Mouse (Mus musculus): Measurements from ENCODE around the gene Tnrc18. TPM values are rescaled to one million over a fixed set of nuclear protein-coding genes. Genes with fewer than 3 reads are reported as not detected.
A peak's percentile ranks its signal among the peaks of the same experiment; 100 is the strongest.

Tnrc18 gene
- polyA plus RNA-seq, 1 experiment from 2014 or later: 47.4 TPM

GRCm38 (mm10) chr5:142780579-142780978, 36.9 kb downstream of the Tnrc18 start:
- no peak overlapping the region for H3K4me3 ChIP-seq (replicated peaks; ENCODE audit: low read depth, low read length)
- ATAC-seq (ENCODE audit: low FRiP score, low TSS enrichment): no peak
- 80% methylated on average over 5 of the region's 5 CpGs for WGBS
- no peak overlapping the region for H3K27ac ChIP-seq (replicated peaks; ENCODE audit: low read depth, low read length)
- H3K27me3 ChIP-seq (ENCODE audit: control insufficient read depth, insufficient read depth, low read length): no peaks in the 10 kb centered on the region
- H3K36me3 ChIP-seq (ENCODE audit: control insufficient read depth, insufficient read depth, low read length): peaks cover 53% of the 10 kb centered on the region
- no peaks in the 10 kb centered on the region for H3K9me3 ChIP-seq (ENCODE audit: control insufficient read depth, low read length)
- H3K4me1 ChIP-seq (ENCODE audit: control insufficient read depth, insufficient read depth, low read length): peaks cover 14% of the 10 kb centered on the region
- DNase-seq: no peak
- H3K9ac ChIP-seq (replicated peaks; ENCODE audit: low read length): no peak overlapping the region
- no peak overlapping the region for H3K4me2 ChIP-seq (ENCODE audit: low read length)

- Histone ChIP-seq H3K9me3 (ENCODE audit: control insufficient read depth, low read length) (no peaks in the 10 kb centered on the region), H3K4me1 (ENCODE audit: control insufficient read depth, insufficient read depth, low read length) (peaks cover 14% of the 10 kb centered on the region), H3K4me2 (ENCODE audit: low read length) (no peak overlapping the region), H3K4me3 (replicated peaks; ENCODE audit: low read depth, low read length) (no peak overlapping the region), H3K27me3 (ENCODE audit: control insufficient read depth, insufficient read depth, low read length) (no peaks in the 10 kb centered on the region), H3K9ac (replicated peaks; ENCODE audit: low read length) (no peak overlapping the region), H3K36me3 (ENCODE audit: control insufficient read depth, insufficient read depth, low read length) (peaks cover 64% of the 10 kb centered on the region), H3K27ac (replicated peaks; ENCODE audit: low read depth, low read length) (no peak overlapping the region)
- 84% methylated on average over 6 of the region's 6 CpGs for WGBS
- ATAC-seq (ENCODE audit: low FRiP score, low TSS enrichment): no peak
- DNase-seq: no peak
These were observed 38.6 kb downstream of the Tnrc18 start for GRCm38 (mm10) chr5:142778871-142779270.

GRCm38 (mm10) chr5:142778135-142778534, 39.3 kb downstream of the Tnrc18 start:
- ATAC-seq (ENCODE audit: low FRiP score, low TSS enrichment) (no peak), DNase-seq (peak; percentile 42)

GRCm38 (mm10) chr5:142776080-142776479, 41.4 kb downstream of the Tnrc18 start:
- Histone ChIP-seq H3K9me3 (ENCODE audit: control insufficient read depth, low read length) (no peaks in the 10 kb centered on the region), H3K4me3 (replicated peaks; ENCODE audit: low read depth, low read length) (no peak overlapping the region), H3K36me3 (ENCODE audit: control insufficient read depth, insufficient read depth, low read length) (peaks cover 73% of the 10 kb centered on the region), H3K4me1 (ENCODE audit: control insufficient read depth, insufficient read depth, low read length) (peaks cover 10% of the 10 kb centered on the region), H3K27ac (replicated peaks; ENCODE audit: low read depth, low read length) (no peak overlapping the region), H3K27me3 (ENCODE audit: control insufficient read depth, insufficient read depth, low read length) (no peaks in the 10 kb centered on the region), H3K9ac (replicated peaks; ENCODE audit: low read length) (no peak overlapping the region), H3K4me2 (ENCODE audit: low read length) (no peak overlapping the region)
- WGBS: 86% methylated on average over 13 of the region's 13 CpGs
- DNase-seq (no peak), ATAC-seq (ENCODE audit: low FRiP score, low TSS enrichment) (no peak)

More at GRCm38 (mm10) chr5:142778135-142778534, 39.3 kb downstream of the Tnrc18 start:
- Histone ChIP-seq H3K4me1 (ENCODE audit: control insufficient read depth, insufficient read depth, low read length) (peaks cover 14% of the 10 kb centered on the region), H3K4me3 (replicated peaks; ENCODE audit: low read depth, low read length) (no peak overlapping the region), H3K27me3 (ENCODE audit: control insufficient read depth, insufficient read depth, low read length) (no peaks in the 10 kb centered on the region), H3K27ac (replicated peaks; ENCODE audit: low read depth, low read length) (no peak overlapping the region), H3K4me2 (ENCODE audit: low read length) (no peak overlapping the region), H3K36me3 (ENCODE audit: control insufficient read depth, insufficient read depth, low read length) (peaks cover 64% of the 10 kb centered on the region), H3K9ac (replicated peaks; ENCODE audit: low read length) (no peak overlapping the region), H3K9me3 (ENCODE audit: control insufficient read depth, low read length) (no peaks in the 10 kb centered on the region)
- WGBS: 72% methylated on average over 8 of the region's 8 CpGs

- 96% methylated on average over 5 of the region's 5 CpGs for WGBS
- DNase-seq: no peak
- H3K36me3 ChIP-seq (ENCODE audit: control insufficient read depth, insufficient read depth, low read length): peaks cover 84% of the 10 kb centered on the region
- no peaks in the 10 kb centered on the region for H3K27me3 ChIP-seq (ENCODE audit: control insufficient read depth, insufficient read depth, low read length)
- H3K4me1 ChIP-seq (ENCODE audit: control insufficient read depth, insufficient read depth, low read length): peaks cover 6% of the 10 kb centered on the region; the same call in 1 of the 2 replicates
- no peak overlapping the region for H3K4me2 ChIP-seq (ENCODE audit: low read length)
- no peak for ATAC-seq (ENCODE audit: low FRiP score, low TSS enrichment)
- H3K27ac ChIP-seq (replicated peaks; ENCODE audit: low read depth, low read length): no peak overlapping the region
- no peak overlapping the region for H3K4me3 ChIP-seq (replicated peaks; ENCODE audit: low read depth, low read length)
- H3K9ac ChIP-seq (replicated peaks; ENCODE audit: low read length): no peak overlapping the region
- no peaks in the 10 kb centered on the region for H3K9me3 ChIP-seq (ENCODE audit: control insufficient read depth, low read length)
These were observed 42.7 kb downstream of the Tnrc18 start for GRCm38 (mm10) chr5:142774771-142775170.

- no peaks in the 10 kb centered on the region for H3K9me3 ChIP-seq (ENCODE audit: control insufficient read depth, low read length)
- H3K27me3 ChIP-seq (ENCODE audit: control insufficient read depth, insufficient read depth, low read length): no peaks in the 10 kb centered on the region
- no peak overlapping the region for H3K9ac ChIP-seq (replicated peaks; ENCODE audit: low read length)
- H3K4me1 ChIP-seq (ENCODE audit: control insufficient read depth, insufficient read depth, low read length): peaks cover 14% of the 10 kb centered on the region
- H3K36me3 ChIP-seq (ENCODE audit: control insufficient read depth, insufficient read depth, low read length): peaks cover 95% of the 10 kb centered on the region
- H3K27ac ChIP-seq (replicated peaks; ENCODE audit: low read depth, low read length): no peak overlapping the region
- DNase-seq (no peak), ATAC-seq (ENCODE audit: low FRiP score, low TSS enrichment) (no peak)
- WGBS: 91% methylated on average over 15 of the region's 15 CpGs
- no peak overlapping the region for H3K4me2 ChIP-seq (ENCODE audit: low read length)
- H3K4me3 ChIP-seq (replicated peaks; ENCODE audit: low read depth, low read length): no peak overlapping the region
These were observed 45.5 kb downstream of the Tnrc18 start for GRCm38 (mm10) chr5:142771964-142772363.

- ATAC-seq (ENCODE audit: low FRiP score, low TSS enrichment) (no peak), DNase-seq (no peak)
- H3K4me1 ChIP-seq (ENCODE audit: control insufficient read depth, insufficient read depth, low read length): peaks cover 14% of the 10 kb centered on the region
- WGBS: 88% methylated on average over 4 of the region's 4 CpGs
- H3K9me3 ChIP-seq (ENCODE audit: control insufficient read depth, low read length): no peaks in the 10 kb centered on the region
- no peaks in the 10 kb centered on the region for H3K27me3 ChIP-seq (ENCODE audit: control insufficient read depth, insufficient read depth, low read length)
- H3K9ac ChIP-seq (replicated peaks; ENCODE audit: low read length): no peak overlapping the region
- H3K4me2 ChIP-seq (ENCODE audit: low read length): no peak overlapping the region
- no peak overlapping the region; the same call in 1 of the 2 replicates for H3K27ac ChIP-seq (replicated peaks; ENCODE audit: low read depth, low read length)
- peaks cover 95% of the 10 kb centered on the region for H3K36me3 ChIP-seq (ENCODE audit: control insufficient read depth, insufficient read depth, low read length)
- no peak overlapping the region for H3K4me3 ChIP-seq (replicated peaks; ENCODE audit: low read depth, low read length)
These were observed 46.4 kb downstream of the Tnrc18 start for GRCm38 (mm10) chr5:142771034-142771433.

- H3K4me3 ChIP-seq (replicated peaks; ENCODE audit: low read depth, low read length): no peak overlapping the region
- DNase-seq: no peak
- H3K4me2 ChIP-seq (ENCODE audit: low read length): no peak overlapping the region
- no peak for ATAC-seq (ENCODE audit: low FRiP score, low TSS enrichment)
- peak overlapping the region; percentile 74; the same call in 1 of the 2 replicates for H3K27ac ChIP-seq (replicated peaks; ENCODE audit: low read depth, low read length)
- 0 out of 2 replicates have a peak overlapping the region, but pooled peaks have one; percentile 12 for H3K9ac ChIP-seq (replicated peaks; ENCODE audit: low read length)
- peaks cover 14% of the 10 kb centered on the region for H3K4me1 ChIP-seq (ENCODE audit: control insufficient read depth, insufficient read depth, low read length)
- no peaks in the 10 kb centered on the region for H3K27me3 ChIP-seq (ENCODE audit: control insufficient read depth, insufficient read depth, low read length)
- WGBS: 65% methylated on average over 5 of the region's 5 CpGs
- H3K9me3 ChIP-seq (ENCODE audit: control insufficient read depth, low read length): no peaks in the 10 kb centered on the region
- peaks cover 95% of the 10 kb centered on the region for H3K36me3 ChIP-seq (ENCODE audit: control insufficient read depth, insufficient read depth, low read length)
These were observed 47.8 kb downstream of the Tnrc18 start for GRCm38 (mm10) chr5:142769641-142770040.
